Mouse (Mus musculus) heart, adult 2 months (tissue): ENCODE measurements at regions not wholly inside any gene's neighbourhood (a gene's known extent, or its start where the extent isn't known, plus 50 kb on each side); places are given as distances from the start of the nearest gene placed in this dataset.

ENCODE experiments used
- CTCF ChIP-seq: fragments of 200-600 bp; IDR thresholded peaks from 2 replicates; pipeline ENCODE4 v1.8.1; 2022; ENCODE audit warnings: antibody characterized with exemption, mild to moderate bottlenecking, moderate library complexity
- EP300 ChIP-seq: fragments of 200-500 bp; IDR thresholded peaks from 2 replicates; pipeline ENCODE4 v1.6.1; 2011; ENCODE audit warnings: low read depth, low read length, control low read depth; ENCODE audit not compliant: insufficient read depth
- POLR2A ChIP-seq: fragments of 200-500 bp; IDR thresholded peaks from 2 replicates; pipeline ENCODE4 v1.6.1; 2011; ENCODE audit warnings: mild to moderate bottlenecking, low read depth, low read length, control low read depth; ENCODE audit not compliant: insufficient read depth

GRCm38 (mm10) chr7:70267075-70267474 is 99.5 kb downstream of the Nr2f2 start:
- no peak for TF ChIP-seq CTCF
- TF ChIP-seq POLR2A, result no peak
- peak; percentile 44; the same call in 1 of the 2 replicates for TF ChIP-seq EP300
